Comparison of ENCODE assay signal across 25 mouse cellular contexts in the genomic region with DNA sequence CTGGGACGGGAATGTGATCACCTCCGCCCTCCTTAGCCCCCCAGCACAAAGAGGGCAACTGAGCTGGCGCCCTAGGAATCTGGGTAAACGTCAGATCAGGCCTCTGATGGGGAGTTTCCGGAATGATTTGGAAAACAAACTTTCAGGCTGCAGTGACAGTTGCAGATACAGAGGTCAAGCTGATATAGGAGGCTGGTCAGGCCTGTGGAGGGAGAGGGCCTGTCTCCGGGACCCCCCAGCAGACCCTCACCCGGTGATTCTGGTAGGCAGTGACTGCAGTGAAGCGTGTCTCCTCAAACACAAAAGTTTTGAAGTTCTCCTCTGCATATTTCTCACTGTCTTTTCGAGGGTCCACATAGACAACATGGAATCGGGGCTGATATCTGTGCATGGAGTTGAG. TPM values are rescaled to one million over a fixed set of nuclear protein-coding genes. Genes with fewer than 3 reads are reported as not detected.
A peak's percentile ranks its signal among the peaks of the same experiment; 100 is the strongest.
DNase-seq lines count a peak whose midpoint lies in the region; ATAC-seq and TF ChIP-seq lines count a peak whose summit lies in the region.
"Had no signal": no experiment of that assay in that cellular context is flagged by ENCODE, and none has a peak within 500 bp of the region (broad histone marks: within the 10 kb centered on the region; RNA-seq: fewer than 3 reads in every experiment).

No protein-coding gene starts in this region.

- H3K36me3 ChIP-seq in midbrain, embryonic 11.5 days (ENCODE audit: control insufficient read depth, insufficient read depth, low read length), result no peaks in the 10 kb centered on the region
- no peaks in the 10 kb centered on the region for H3K36me3 ChIP-seq in midbrain, embryonic 15.5 days (replicated peaks)
- H3K36me3 ChIP-seq in embryonic facial prominence, embryonic 12.5 days, result no peaks in the 10 kb centered on the region
- H3K36me3 ChIP-seq in hindbrain, embryonic 12.5 days, result no peaks in the 10 kb centered on the region
- no peaks in the 10 kb centered on the region for H3K36me3 ChIP-seq in limb, embryonic 14.5 days (ENCODE audit: control insufficient read depth, insufficient read depth, low read length)
- H3K36me3 ChIP-seq in heart, adult 2 months (ENCODE audit: control insufficient read depth, insufficient read depth, low read length), result no peaks in the 10 kb centered on the region
- H3K36me3 ChIP-seq: forebrain, embryonic 12.5 days; heart, embryonic 10.5 days; liver, embryonic 12.5 days had no signal

- H3K79me2 ChIP-seq in heart, adult 2 months (replicated peaks; ENCODE audit: control insufficient read depth, insufficient read depth, low read length), result no peaks in the 10 kb centered on the region

- H3K9me3 ChIP-seq in midbrain, embryonic 11.5 days (ENCODE audit: control insufficient read depth, low read length), result no peaks in the 10 kb centered on the region
- H3K9me3 ChIP-seq in midbrain, embryonic 15.5 days, result no peaks in the 10 kb centered on the region
- no peaks in the 10 kb centered on the region for H3K9me3 ChIP-seq in embryonic facial prominence, embryonic 12.5 days
- H3K9me3 ChIP-seq in hindbrain, embryonic 12.5 days (replicated peaks), result no peaks in the 10 kb centered on the region
- H3K9me3 ChIP-seq in limb, embryonic 14.5 days (ENCODE audit: control insufficient read depth, low read length), result no peaks in the 10 kb centered on the region
- H3K9me3 ChIP-seq: forebrain, embryonic 12.5 days; heart, embryonic 10.5 days; liver, embryonic 12.5 days had no signal

- WGBS in midbrain, embryonic 11.5 days, result 5% methylated on average over 10 of the region's 10 CpGs
- 7% methylated on average over 10 of the region's 10 CpGs for WGBS in midbrain, embryonic 15.5 days
- WGBS in embryonic facial prominence, embryonic 12.5 days, result 14% methylated on average over 10 of the region's 10 CpGs
- 9% methylated on average over 10 of the region's 10 CpGs for WGBS in hindbrain, embryonic 12.5 days
- WGBS in limb, embryonic 14.5 days, result 30% methylated on average over 10 of the region's 10 CpGs
- WGBS in heart, adult 2 months, result 56% methylated on average over 10 of the region's 10 CpGs

- H3K27me3 ChIP-seq in midbrain, embryonic 11.5 days (ENCODE audit: control insufficient read depth, insufficient read depth, low read length), result peaks cover 96% of the 10 kb centered on the region
- peaks cover 93% of the 10 kb centered on the region for H3K27me3 ChIP-seq in midbrain, embryonic 15.5 days (replicated peaks)
- peaks cover 94% of the 10 kb centered on the region for H3K27me3 ChIP-seq in embryonic facial prominence, embryonic 12.5 days
- H3K27me3 ChIP-seq in hindbrain, embryonic 12.5 days, result peaks cover 95% of the 10 kb centered on the region
- peaks cover 89% of the 10 kb centered on the region for H3K27me3 ChIP-seq in limb, embryonic 14.5 days (ENCODE audit: control insufficient read depth, insufficient read depth, low read length)
- H3K27me3 ChIP-seq in heart, adult 2 months (ENCODE audit: control insufficient read depth, insufficient read depth, low read length), result peaks cover 36% of the 10 kb centered on the region

- H3K9ac ChIP-seq in midbrain, embryonic 11.5 days (ENCODE audit: low read length), result no peak overlapping the region
- no peak overlapping the region for H3K9ac ChIP-seq in midbrain, embryonic 15.5 days
- H3K9ac ChIP-seq in embryonic facial prominence, embryonic 12.5 days, result no peak overlapping the region
- no peak overlapping the region for H3K9ac ChIP-seq in hindbrain, embryonic 12.5 days
- H3K9ac ChIP-seq in limb, embryonic 14.5 days (ENCODE audit: low read depth, low read length, severe bottlenecking), result no peak overlapping the region
- no peak overlapping the region for H3K9ac ChIP-seq in heart, adult 2 months (ENCODE audit: low read depth, low read length)
- H3K9ac ChIP-seq: forebrain, embryonic 12.5 days; liver, embryonic 12.5 days had no signal

- TF ChIP-seq POLR2A in limb, embryonic 14.5 days (IDR thresholded peaks at IDR 0.05; ENCODE audit: borderline replicate concordance, extremely low read depth, insufficient read depth, insufficient read length), result no peak
- TF ChIP-seq POLR2A in heart, adult 2 months (IDR thresholded peaks at IDR 0.05; ENCODE audit: insufficient read depth, low read depth, low read length), result no peak

- H3K4me1 ChIP-seq in midbrain, embryonic 11.5 days (ENCODE audit: control insufficient read depth, insufficient read depth, low read length), result peaks cover 24% of the 10 kb centered on the region
- H3K4me1 ChIP-seq in midbrain, embryonic 15.5 days, result peaks cover 32% of the 10 kb centered on the region
- H3K4me1 ChIP-seq in embryonic facial prominence, embryonic 12.5 days, result peaks cover 29% of the 10 kb centered on the region
- H3K4me1 ChIP-seq in hindbrain, embryonic 12.5 days, result peaks cover 33% of the 10 kb centered on the region
- H3K4me1 ChIP-seq in limb, embryonic 14.5 days (ENCODE audit: control insufficient read depth, insufficient read depth, low read length), result peaks cover 20% of the 10 kb centered on the region
- peaks cover 2% of the 10 kb centered on the region; the same call in 1 of the 2 replicates for H3K4me1 ChIP-seq in heart, adult 2 months (ENCODE audit: control insufficient read depth, insufficient read depth, low read length)

- no peak overlapping the region for H3K4me2 ChIP-seq in midbrain, embryonic 11.5 days
- H3K4me2 ChIP-seq in midbrain, embryonic 15.5 days, result no peak overlapping the region
- H3K4me2 ChIP-seq in embryonic facial prominence, embryonic 12.5 days (replicated peaks), result peak overlapping the region; percentile 82
- H3K4me2 ChIP-seq in hindbrain, embryonic 12.5 days (replicated peaks), result peak overlapping the region; percentile 55; the same call in 1 of the 2 replicates
- no peak overlapping the region for H3K4me2 ChIP-seq in limb, embryonic 14.5 days (replicated peaks; ENCODE audit: low read depth, low read length, severe bottlenecking)

- H3K4me3 ChIP-seq in midbrain, embryonic 11.5 days (ENCODE audit: low read depth, low read length), result no peak overlapping the region
- H3K4me3 ChIP-seq in midbrain, embryonic 15.5 days, result no peak overlapping the region
- H3K4me3 ChIP-seq in embryonic facial prominence, embryonic 12.5 days, result 0 out of 2 replicates have a peak overlapping the region, but pooled peaks have one; percentile 36
- H3K4me3 ChIP-seq in hindbrain, embryonic 12.5 days, result 0 out of 2 replicates have a peak overlapping the region, but pooled peaks have one; percentile 1
- 0 out of 2 replicates have a peak overlapping the region, but pooled peaks have one; percentile 40 for H3K4me3 ChIP-seq in limb, embryonic 14.5 days (replicated peaks; ENCODE audit: low read length)
- no peak overlapping the region for H3K4me3 ChIP-seq in heart, adult 2 months
- H3K4me3 ChIP-seq: erythroblast, embryonic 14.5 days; layer of hippocampus, adult 2 months had no signal

- no peak for TF ChIP-seq CTCF in heart, adult 2 months (IDR thresholded peaks at IDR 0.05)

- H3K27ac ChIP-seq in midbrain, embryonic 11.5 days (ENCODE audit: low read depth, low read length), result no peak overlapping the region
- H3K27ac ChIP-seq in midbrain, embryonic 15.5 days, result no peak overlapping the region
- H3K27ac ChIP-seq in embryonic facial prominence, embryonic 12.5 days, result no peak overlapping the region
- no peak overlapping the region for H3K27ac ChIP-seq in hindbrain, embryonic 12.5 days
- no peak overlapping the region for H3K27ac ChIP-seq in limb, embryonic 14.5 days (replicated peaks; ENCODE audit: low read depth, low read length)
- no peak overlapping the region for H3K27ac ChIP-seq in heart, adult 2 months
- H3K27ac ChIP-seq: forebrain, embryonic 12.5 days; layer of hippocampus, adult 2 months; liver, embryonic 12.5 days; stomach, postnatal 0 days had no signal

- no peak for ATAC-seq in midbrain, embryonic 11.5 days (ENCODE audit: low FRiP score)
- no peak for ATAC-seq in midbrain, embryonic 15.5 days (replicated peaks)
- ATAC-seq in embryonic facial prominence, embryonic 12.5 days (ENCODE audit: insufficient number of reproducible peaks, insufficient read depth, low FRiP score, low TSS enrichment), result no peak
- ATAC-seq in hindbrain, embryonic 12.5 days (ENCODE audit: low FRiP score), result no peak
- no peak for ATAC-seq in limb, embryonic 14.5 days (ENCODE audit: low FRiP score, low read depth)
- ATAC-seq: intestine, embryonic 16.5 days; liver, embryonic 12.5 days had no signal

- intact Hi-C loops in heart, adult 2 months (cut with DNase I), result no loop called here

- peak; percentile 88 for DNase-seq in midbrain, embryonic 11.5 days (ENCODE audit: low spot score, missing footprints)
- no peak for DNase-seq in limb, embryonic 14.5 days (ENCODE audit: low spot score)
- DNase-seq in gastrocnemius, postnatal 10 days, result no peak
- DNase-seq in heart, adult 2 months, result no peak
- DNase-seq: adrenal gland, postnatal 14 days; cerebellum, adult 2 months; cerebellum, postnatal 36 days; kidney, postnatal 25 days; layer of hippocampus, postnatal 36 days; lung, adult 18-20 months; lung, postnatal 4 days; right cerebral cortex, postnatal 14 days; thymus, adult 2 months had no signal

- no peak for TF ChIP-seq EP300 in heart, adult 2 months (IDR thresholded peaks at IDR 0.05; ENCODE audit: insufficient read depth, low read depth, low read length)

RNA-seq across cellular contexts. Expression of gene Tbx1, which starts 7.3 kb away (rescaled TPM):
- 0.63 and 0.87 TPM in 2 replicates for polyA plus RNA-seq in midbrain, embryonic 11.5 days (2014; fragmentation: Nextera tagmentation; extraction: Ambion mirVana)
- 0.80 and 0.98 TPM in 2 replicates for polyA plus RNA-seq in midbrain, embryonic 15.5 days (2015; fragmentation: Nextera tagmentation; extraction: Ambion mirVana)
- polyA plus RNA-seq in embryonic facial prominence, embryonic 12.5 days (2016; fragmentation: Nextera tagmentation; extraction: Ambion mirVana), result 19.6 and 21.9 TPM in 2 replicates
- 15.4 and 15.5 TPM in 2 replicates for polyA plus RNA-seq in hindbrain, embryonic 12.5 days (2016; fragmentation: Nextera tagmentation; extraction: Ambion mirVana)
- 12.1 and 16.0 TPM in 2 replicates for polyA plus RNA-seq in limb, embryonic 14.5 days (2012; rRNA removed)
- 8.0 and 8.7 TPM in 2 replicates for polyA plus RNA-seq in limb, embryonic 14.5 days (2014; fragmentation: Nextera tagmentation; extraction: Ambion mirVana)
- 1 to 10 TPM; 2.3 to 5.5 TPM for total RNA-seq in gastrocnemius, postnatal 10 days (2021)
- 1 to 10 TPM in 1 of 2 experiments, under 1 TPM in 1; 0.68 to 1.1 TPM for total RNA-seq in heart, adult 2 months (2021)
- polyA plus RNA-seq in heart, adult 2 months (2012; rRNA removed), result 0.91 and 1.3 TPM in 2 replicates
- total RNA-seq: adrenal gland, postnatal 14 days; hematopoietic stem cell, adult 5-6 weeks; megakaryocyte-erythroid progenitor cell, adult 5-6 weeks had no signal
- polyA plus RNA-seq: erythroblast, embryonic 14.5 days; liver, embryonic 12.5 days had no signal

RNA-seq across cellular contexts. Expression of gene Gp1bb, which starts 39.0 kb away (rescaled TPM):
- polyA plus RNA-seq in midbrain, embryonic 11.5 days (2014; fragmentation: Nextera tagmentation; extraction: Ambion mirVana), result 6.4 and 6.5 TPM in 2 replicates
- 13.1 and 13.7 TPM in 2 replicates for polyA plus RNA-seq in midbrain, embryonic 15.5 days (2015; fragmentation: Nextera tagmentation; extraction: Ambion mirVana)
- 4.3 and 4.7 TPM in 2 replicates for polyA plus RNA-seq in embryonic facial prominence, embryonic 12.5 days (2016; fragmentation: Nextera tagmentation; extraction: Ambion mirVana)
- polyA plus RNA-seq in hindbrain, embryonic 12.5 days (2016; fragmentation: Nextera tagmentation; extraction: Ambion mirVana), result 10.1 and 11.1 TPM in 2 replicates
- polyA plus RNA-seq in limb, embryonic 14.5 days (2012; rRNA removed), result 3.0 and 4.5 TPM in 2 replicates
- 3.7 and 4.3 TPM in 2 replicates for polyA plus RNA-seq in limb, embryonic 14.5 days (2014; fragmentation: Nextera tagmentation; extraction: Ambion mirVana)
- total RNA-seq in gastrocnemius, postnatal 10 days (2021), result not detected
- 1 to 10 TPM in 1 of 2 experiments, under 1 TPM in 1; 0.86 to 3.5 TPM for total RNA-seq in heart, adult 2 months (2021)
- 1.3 and 5.6 TPM in 2 replicates for polyA plus RNA-seq in heart, adult 2 months (2012; rRNA removed)

RNA-seq across cellular contexts. Expression of gene Gm49601, which starts 43.1 kb away (rescaled TPM):
- polyA plus RNA-seq in midbrain, embryonic 11.5 days (2014; fragmentation: Nextera tagmentation; extraction: Ambion mirVana), result 1.7 and 3.3 TPM in 2 replicates
- polyA plus RNA-seq in midbrain, embryonic 15.5 days (2015; fragmentation: Nextera tagmentation; extraction: Ambion mirVana), result 22.8 and 23.3 TPM in 2 replicates
- 8.1 and 10.4 TPM in 2 replicates for polyA plus RNA-seq in embryonic facial prominence, embryonic 12.5 days (2016; fragmentation: Nextera tagmentation; extraction: Ambion mirVana)
- polyA plus RNA-seq in hindbrain, embryonic 12.5 days (2016; fragmentation: Nextera tagmentation; extraction: Ambion mirVana), result 12.6 and 13.5 TPM in 2 replicates
- polyA plus RNA-seq in limb, embryonic 14.5 days (2012; rRNA removed), result 34.5 and 42.9 TPM in 2 replicates
- polyA plus RNA-seq in limb, embryonic 14.5 days (2014; fragmentation: Nextera tagmentation; extraction: Ambion mirVana), result 1.9 and 2.7 TPM in 2 replicates
- total RNA-seq in gastrocnemius, postnatal 10 days (2021), result 1 to 10 TPM; 1.6 to 3.6 TPM
- 1 to 10 TPM; 1.1 TPM for total RNA-seq in heart, adult 2 months (2021)
- 3.1 and 4.9 TPM in 2 replicates for polyA plus RNA-seq in heart, adult 2 months (2012; rRNA removed)
- total RNA-seq: hematopoietic stem cell, adult 5-6 weeks; megakaryocyte-erythroid progenitor cell, adult 5-6 weeks had no signal

RNA-seq across cellular contexts. Expression of gene Sept5, which starts 46.6 kb away (rescaled TPM):
- 40.7 and 52.0 TPM in 2 replicates for polyA plus RNA-seq in midbrain, embryonic 11.5 days (2014; fragmentation: Nextera tagmentation; extraction: Ambion mirVana)
- polyA plus RNA-seq in midbrain, embryonic 15.5 days (2015; fragmentation: Nextera tagmentation; extraction: Ambion mirVana), result 223 and 229 TPM in 2 replicates
- 45.5 and 47.2 TPM in 2 replicates for polyA plus RNA-seq in embryonic facial prominence, embryonic 12.5 days (2016; fragmentation: Nextera tagmentation; extraction: Ambion mirVana)
- polyA plus RNA-seq in hindbrain, embryonic 12.5 days (2016; fragmentation: Nextera tagmentation; extraction: Ambion mirVana), result 98.7 and 105 TPM in 2 replicates
- polyA plus RNA-seq in limb, embryonic 14.5 days (2012; rRNA removed), result 94.5 and 97.4 TPM in 2 replicates
- polyA plus RNA-seq in limb, embryonic 14.5 days (2014; fragmentation: Nextera tagmentation; extraction: Ambion mirVana), result 43.4 and 44.0 TPM in 2 replicates
- 10 to 100 TPM in 1 of 2 experiments, 1 to 10 TPM in 1; 7.9 to 15.7 TPM for total RNA-seq in gastrocnemius, postnatal 10 days (2021)
- total RNA-seq in heart, adult 2 months (2021), result 1 to 10 TPM; 3.2 to 5.6 TPM
- 7.1 and 7.3 TPM in 2 replicates for polyA plus RNA-seq in heart, adult 2 months (2012; rRNA removed)
- polyA plus RNA-seq: erythroblast, embryonic 14.5 days had no signal

Comparison
In these comparisons a context has a peak if more than half of its experiments do, and no peak if none do; other contexts are left out.
1. H3K4me2 ChIP-seq: peak in embryonic facial prominence, embryonic 12.5 days (single experiment) and hindbrain, embryonic 12.5 days (single experiment); none in midbrain, embryonic 11.5 days (single experiment), midbrain, embryonic 15.5 days (single experiment) and limb, embryonic 14.5 days (single experiment).
2. H3K4me3 ChIP-seq: peak in embryonic facial prominence, embryonic 12.5 days (single experiment), hindbrain, embryonic 12.5 days (single experiment) and limb, embryonic 14.5 days (single experiment); none in midbrain, embryonic 11.5 days (single experiment), midbrain, embryonic 15.5 days (single experiment) and heart, adult 2 months (single experiment).